Mouse (Mus musculus): ENCODE results near the gene Oog4. TPM values are rescaled to one million over a fixed set of nuclear protein-coding genes. Genes with fewer than 3 reads are reported as not detected.
A peak's percentile ranks its signal among the peaks of the same experiment; 100 is the strongest.
"Not testable (repeated sequence)": the region's sequence is repeated elsewhere in the genome, so short reads cannot be mapped to it uniquely, and the experiment has no call there.

Gene Oog4
- polyA plus RNA-seq (2015; fragmentation: Nextera tagmentation; extraction: Ambion mirVana), result not detected in 2 replicates

GRCm38 (mm10) chr4:143450224-143450623 is at the start of gene Oog4:
Gene Oog4 (minus strand): TSS chr4:143450324.
- H3K27me3 ChIP-seq, result no peaks in the 10 kb centered on the region
- 76% methylated on average over 3 of the region's 3 CpGs for WGBS
- no peak within 1 kb of the TSS for H3K4me2 ChIP-seq (replicated peaks)
- H3K27ac ChIP-seq (replicated peaks), result no peak within 1 kb of the TSS
- no peaks in the 10 kb centered on the region for H3K4me1 ChIP-seq
- no peak for ATAC-seq (ENCODE audit: insufficient number of reproducible peaks, low FRiP score, low TSS enrichment, low read depth)
- no peak within 1 kb of the TSS for H3K9ac ChIP-seq
- H3K9me3 ChIP-seq (replicated peaks), result no peaks in the 10 kb centered on the region
- H3K4me3 ChIP-seq (replicated peaks), result no peak within 1 kb of the TSS
- no peaks in the 10 kb centered on the region for H3K36me3 ChIP-seq

GRCm38 (mm10) chr4:143426770-143427169 is 23.4 kb downstream of the Oog4 start:
- WGBS, result 52% methylated on average over 5 of the region's 5 CpGs
- not testable (repeated sequence) for H3K4me2 ChIP-seq (replicated peaks); ATAC-seq (ENCODE audit: insufficient number of reproducible peaks, low FRiP score, low TSS enrichment, low read depth)

GRCm38 (mm10) chr4:143414121-143414520 is 36.0 kb downstream of the Oog4 start:
- H3K9me3 ChIP-seq (replicated peaks), result no peaks in the 10 kb centered on the region
- H3K36me3 ChIP-seq, result peaks cover 50% of the 10 kb centered on the region
- WGBS, result 94% methylated on average over 3 of the region's 3 CpGs
- no peak overlapping the region for H3K4me2 ChIP-seq (replicated peaks)
- H3K27ac ChIP-seq (replicated peaks), result no peak overlapping the region
- H3K27me3 ChIP-seq, result no peaks in the 10 kb centered on the region
- no peaks in the 10 kb centered on the region for H3K4me1 ChIP-seq
- H3K4me3 ChIP-seq (replicated peaks), result no peak overlapping the region
- no peak for ATAC-seq (ENCODE audit: insufficient number of reproducible peaks, low FRiP score, low TSS enrichment, low read depth)
- no peak overlapping the region for H3K9ac ChIP-seq

More at GRCm38 (mm10) chr4:143426770-143427169, 23.4 kb downstream of the Oog4 start:
- H3K9ac ChIP-seq; H3K27ac ChIP-seq (replicated peaks); H3K4me3 ChIP-seq (replicated peaks); H3K9me3 ChIP-seq (replicated peaks); H3K4me1 ChIP-seq; H3K27me3 ChIP-seq; H3K36me3 ChIP-seq: not testable (repeated sequence)

DNA sequence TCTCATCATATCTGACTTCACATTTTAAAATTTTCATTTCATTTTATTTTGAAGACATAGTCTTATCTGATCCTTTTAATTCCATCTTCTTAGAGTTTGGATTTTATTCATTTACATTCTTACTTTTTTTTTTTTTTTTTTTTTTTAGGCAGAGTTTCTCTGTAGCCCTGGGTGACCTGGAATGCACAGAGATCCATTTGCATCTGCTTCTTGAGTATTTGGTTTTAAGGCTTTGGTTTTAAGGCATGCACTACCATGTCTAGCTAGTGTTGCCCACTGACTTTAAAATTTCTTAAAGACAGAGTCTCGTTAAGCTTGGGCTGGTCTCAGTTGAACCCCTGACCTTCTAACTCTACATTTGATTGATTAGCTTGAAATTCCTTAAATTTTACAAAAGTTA is 36.5 kb downstream of the Oog4 start:
- H3K36me3 ChIP-seq, result peaks cover 45% of the 10 kb centered on the region
- 97% methylated on average over 1 of the region's 1 CpGs for WGBS
- H3K9ac ChIP-seq, result no peak overlapping the region
- H3K4me1 ChIP-seq, result no peaks in the 10 kb centered on the region
- H3K27me3 ChIP-seq, result no peaks in the 10 kb centered on the region
- H3K9me3 ChIP-seq (replicated peaks), result no peaks in the 10 kb centered on the region
- H3K4me2 ChIP-seq (replicated peaks), result no peak overlapping the region
- no peak overlapping the region for H3K27ac ChIP-seq (replicated peaks)
- no peak overlapping the region for H3K4me3 ChIP-seq (replicated peaks)
- no peak for ATAC-seq (ENCODE audit: insufficient number of reproducible peaks, low FRiP score, low TSS enrichment, low read depth)

DNA sequence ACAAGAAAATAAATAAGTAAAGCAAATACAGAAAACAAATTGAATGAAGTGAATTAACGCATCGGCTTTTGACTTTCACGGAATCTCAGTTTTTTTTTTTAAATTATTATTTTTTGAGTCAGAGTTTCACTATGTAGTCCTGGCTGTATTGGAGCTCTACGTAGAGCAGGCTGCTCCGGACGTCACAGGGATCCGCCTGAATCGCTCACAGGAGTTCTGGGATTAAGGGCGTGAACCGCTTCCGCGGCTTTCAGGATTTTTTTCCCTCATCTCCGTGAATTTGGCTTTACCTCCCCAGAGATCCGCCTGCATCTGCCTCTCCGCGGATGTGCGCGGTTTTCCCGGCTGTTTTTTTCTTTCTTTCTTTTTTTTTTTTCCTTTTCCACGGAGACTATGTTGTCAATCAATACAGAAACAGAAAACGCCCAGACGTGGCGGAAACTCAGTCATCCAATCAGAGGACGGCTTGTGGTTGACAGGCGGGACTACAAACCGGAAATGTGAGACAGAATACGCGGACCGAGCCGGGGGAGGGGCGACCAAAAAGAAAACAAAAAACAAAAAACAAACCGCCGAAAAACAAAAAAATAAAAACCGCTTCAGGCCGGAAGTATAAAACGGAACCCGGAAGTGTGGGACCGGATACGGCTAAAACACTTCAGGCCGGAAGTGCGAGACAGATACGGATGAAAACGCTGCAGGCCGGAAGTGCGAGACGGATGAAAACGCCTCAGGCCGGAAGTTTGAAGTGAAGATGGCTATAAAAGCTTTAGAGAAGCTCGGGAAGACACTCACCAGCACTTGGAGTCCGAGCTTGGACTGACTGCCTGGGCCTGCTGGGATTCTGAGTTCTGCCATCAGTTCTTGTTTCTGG is 37.7 kb downstream of the Oog4 start, which contains the start of gene Pramef8:
Pramef8 (plus strand) TSS at position 208 of the 874 bp plus-strand sequence.
- peak within 1 kb of the TSS; percentile 94 for H3K27ac ChIP-seq (replicated peaks)
- no peaks in the 10 kb centered on the region for H3K27me3 ChIP-seq
- peak within 1 kb of the TSS; percentile 58 for H3K4me2 ChIP-seq (replicated peaks)
- peak; percentile 91 for ATAC-seq (ENCODE audit: insufficient number of reproducible peaks, low FRiP score, low TSS enrichment, low read depth)
- WGBS, result under 1% methylated on average over 50 of the region's 50 CpGs
- H3K9me3 ChIP-seq (replicated peaks), result no peaks in the 10 kb centered on the region
- peaks cover 33% of the 10 kb centered on the region for H3K36me3 ChIP-seq
- no peaks in the 10 kb centered on the region for H3K4me1 ChIP-seq
- peak within 1 kb of the TSS; percentile 29; the same call in 1 of the 2 replicates for H3K9ac ChIP-seq
- peak within 1 kb of the TSS; percentile 69 for H3K4me3 ChIP-seq (replicated peaks)

GRCm38 (mm10) chr4:143411566-143412218 is 38.4 kb downstream of the Oog4 start:
- Histone ChIP-seq H3K27ac (replicated peaks) (no peak overlapping the region), H3K36me3 (peaks cover 25% of the 10 kb centered on the region), H3K27me3 (no peaks in the 10 kb centered on the region), H3K9me3 (replicated peaks) (no peaks in the 10 kb centered on the region), H3K4me1 (no peaks in the 10 kb centered on the region), H3K9ac (no peak overlapping the region), H3K4me3 (replicated peaks) (peak overlapping the region; percentile 69), H3K4me2 (replicated peaks) (peak overlapping the region; percentile 58)
- WGBS, result 67% methylated on average over 5 of the region's 5 CpGs
- no peak for ATAC-seq (ENCODE audit: insufficient number of reproducible peaks, low FRiP score, low TSS enrichment, low read depth)

DNA sequence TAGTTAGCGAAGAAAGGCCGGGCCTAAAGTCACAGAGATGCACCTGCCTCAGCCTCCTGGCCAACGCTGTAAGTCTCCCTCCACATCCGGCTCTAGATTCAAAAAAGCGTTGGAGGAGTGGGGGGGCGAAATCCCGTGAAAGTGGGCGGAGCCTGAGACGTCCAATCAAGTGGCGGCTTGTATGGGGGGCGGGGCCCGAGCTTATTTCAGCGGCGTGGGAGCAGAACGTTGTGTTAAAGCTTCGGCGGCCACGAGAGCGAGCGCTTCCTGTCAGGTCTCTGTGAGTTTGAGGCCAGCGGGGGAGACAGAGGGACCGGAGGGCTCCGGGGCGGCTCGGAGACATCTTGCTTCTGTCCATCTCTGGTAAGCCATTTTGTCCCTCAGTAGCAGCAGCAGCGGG is 55.9 kb downstream of the Oog4 start, which contains the start of gene Pramel1:
Pramel1 (plus strand) TSS at position 248 of the 400 bp plus-strand sequence.
- no peaks in the 10 kb centered on the region for H3K9me3 ChIP-seq (replicated peaks)
- WGBS, result 80% methylated on average over 26 of the region's 26 CpGs
- no peaks in the 10 kb centered on the region for H3K27me3 ChIP-seq
- no peak within 1 kb of the TSS for H3K4me3 ChIP-seq (replicated peaks)
- no peak for ATAC-seq (ENCODE audit: insufficient number of reproducible peaks, low FRiP score, low TSS enrichment, low read depth)
- no peak within 1 kb of the TSS for H3K27ac ChIP-seq (replicated peaks)
- no peaks in the 10 kb centered on the region for H3K36me3 ChIP-seq
- no peak within 1 kb of the TSS for H3K4me2 ChIP-seq (replicated peaks)
- no peak within 1 kb of the TSS for H3K9ac ChIP-seq
- no peaks in the 10 kb centered on the region for H3K4me1 ChIP-seq

GRCm38 (mm10) chr4:143388955-143389702 is 61.0 kb downstream of the Oog4 start:
- Histone ChIP-seq H3K4me1 (no peaks in the 10 kb centered on the region), H3K4me3 (replicated peaks) (peak overlapping the region; percentile 44), H3K4me2 (replicated peaks) (peak overlapping the region; percentile 54), H3K36me3 (no peaks in the 10 kb centered on the region), H3K27me3 (no peaks in the 10 kb centered on the region), H3K9ac (no peak overlapping the region), H3K27ac (replicated peaks) (no peak overlapping the region), H3K9me3 (replicated peaks) (no peaks in the 10 kb centered on the region)
- WGBS, result 10% methylated on average over 34 of the region's 43 CpGs
- peak; percentile 83 for ATAC-seq (ENCODE audit: insufficient number of reproducible peaks, low FRiP score, low TSS enrichment, low read depth)

Other genes with a start within 250 kb of the Oog4 start
- gene Prdm2, start 237.3 kb downstream of the Oog4 start, polyA plus RNA-seq (2015; fragmentation: Nextera tagmentation; extraction: Ambion mirVana), result 12.0 and 14.1 TPM in 2 replicates
- 43.8 and 45.7 TPM in 2 replicates for gene Pdpn, start 150.8 kb downstream of the Oog4 start, polyA plus RNA-seq (2015; fragmentation: Nextera tagmentation; extraction: Ambion mirVana)
- gene Lrrc38, start 100.6 kb downstream of the Oog4 start, polyA plus RNA-seq (2015; fragmentation: Nextera tagmentation; extraction: Ambion mirVana), result 1.2 and 2.0 TPM in 2 replicates
- gene Pramel1, start 55.9 kb downstream of the Oog4 start, polyA plus RNA-seq (2015; fragmentation: Nextera tagmentation; extraction: Ambion mirVana), result not detected in 2 replicates
- 18.9 and 19.1 TPM in 2 replicates for gene Pramef8, start 37.9 kb downstream of the Oog4 start, polyA plus RNA-seq (2015; fragmentation: Nextera tagmentation; extraction: Ambion mirVana)
- not detected in 2 replicates for gene Gm13043, start 61.0 kb upstream of the Oog4 start, polyA plus RNA-seq (2015; fragmentation: Nextera tagmentation; extraction: Ambion mirVana)
- not detected in 2 replicates for gene Gm13040, start 85.6 kb upstream of the Oog4 start, polyA plus RNA-seq (2015; fragmentation: Nextera tagmentation; extraction: Ambion mirVana)
- not detected in 2 replicates for gene BC080695, start 101.4 kb upstream of the Oog4 start, polyA plus RNA-seq (2015; fragmentation: Nextera tagmentation; extraction: Ambion mirVana)
- gene Gm13057, start 101.4 kb upstream of the Oog4 start, polyA plus RNA-seq (2015; fragmentation: Nextera tagmentation; extraction: Ambion mirVana), result not detected in 2 replicates
- gene Gm13083, start 164.7 kb upstream of the Oog4 start, polyA plus RNA-seq (2015; fragmentation: Nextera tagmentation; extraction: Ambion mirVana), result not detected in 2 replicates
- gene Gm13088, start 206.9 kb upstream of the Oog4 start, polyA plus RNA-seq (2015; fragmentation: Nextera tagmentation; extraction: Ambion mirVana), result not detected in 2 replicates

All from embryonic facial prominence, embryonic 15.5 days (tissue).